Mouse (Mus musculus): ENCODE measurements at regions not wholly inside any gene's neighbourhood (a gene's known extent, or its start where the extent isn't known, plus 50 kb on each side); places are given as distances from the start of the nearest gene placed in this dataset.

DNA sequence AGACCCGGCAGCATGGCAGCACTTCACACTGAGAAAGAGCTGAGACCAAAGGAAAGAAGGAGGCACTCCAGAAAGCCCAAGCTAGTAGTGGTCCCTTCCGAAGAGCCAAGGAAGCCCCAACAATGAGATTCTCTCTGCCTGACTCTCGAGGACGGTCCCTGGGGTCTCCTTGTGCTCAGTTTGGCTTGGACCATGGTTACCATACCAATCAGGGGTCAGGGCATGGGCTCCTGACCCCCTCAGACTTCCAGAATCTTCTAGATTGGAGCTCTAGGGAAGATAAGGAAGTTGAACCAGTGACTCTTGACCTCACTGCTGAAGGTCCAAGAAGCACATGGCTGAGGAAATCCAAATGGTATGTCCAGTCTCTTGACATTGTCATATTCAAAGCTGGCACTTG is 53.0 kb upstream of the Cplx2 start:
- DNase-seq (ENCODE audit: low read depth in 1 of 2, low spot score in 2 of 2), result no peak

DNA sequence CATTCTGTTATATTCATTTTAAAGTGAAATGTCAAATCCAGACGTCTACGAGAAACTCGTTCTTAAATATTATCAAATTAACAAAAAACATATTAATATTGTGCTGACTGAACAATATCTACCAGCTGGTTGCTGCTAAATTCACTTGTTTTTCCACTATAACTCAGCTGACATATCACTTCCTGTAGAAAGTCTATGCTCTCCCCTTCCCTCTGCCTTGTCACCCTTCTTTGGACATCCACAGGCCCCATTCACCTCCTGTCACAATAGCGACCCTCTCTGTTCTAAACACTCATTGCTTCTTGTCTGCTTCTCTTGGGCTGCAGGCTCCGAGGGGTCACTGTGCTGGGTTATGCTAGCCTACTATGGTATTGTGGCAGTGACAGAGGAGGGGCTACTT is 52.5 kb upstream of the Cplx2 start:
- no peak for DNase-seq (ENCODE audit: low read depth in 1 of 2, low spot score in 2 of 2)

DNA sequence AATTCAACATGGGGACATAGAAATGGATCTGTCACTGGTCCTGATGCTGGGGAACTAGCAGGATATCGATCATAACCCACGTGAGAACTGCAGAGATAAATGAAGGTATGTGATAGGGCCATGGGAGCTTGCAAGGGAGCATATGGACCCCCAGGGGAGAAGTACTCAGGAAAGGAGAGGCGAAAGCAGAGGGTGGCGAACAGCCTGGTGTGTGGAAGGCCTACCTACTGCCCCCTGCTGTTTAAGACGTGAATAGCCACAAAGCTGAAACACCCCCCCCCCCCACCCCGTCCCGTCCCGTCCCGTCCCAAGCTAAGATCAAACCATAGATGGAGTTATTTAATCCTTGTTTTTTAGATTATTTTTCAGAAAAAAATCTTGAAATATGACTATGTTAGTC is 50.9 kb upstream of the Cplx2 start:
- no peak for DNase-seq (ENCODE audit: low read depth in 1 of 2, low spot score in 2 of 2)

DNA sequence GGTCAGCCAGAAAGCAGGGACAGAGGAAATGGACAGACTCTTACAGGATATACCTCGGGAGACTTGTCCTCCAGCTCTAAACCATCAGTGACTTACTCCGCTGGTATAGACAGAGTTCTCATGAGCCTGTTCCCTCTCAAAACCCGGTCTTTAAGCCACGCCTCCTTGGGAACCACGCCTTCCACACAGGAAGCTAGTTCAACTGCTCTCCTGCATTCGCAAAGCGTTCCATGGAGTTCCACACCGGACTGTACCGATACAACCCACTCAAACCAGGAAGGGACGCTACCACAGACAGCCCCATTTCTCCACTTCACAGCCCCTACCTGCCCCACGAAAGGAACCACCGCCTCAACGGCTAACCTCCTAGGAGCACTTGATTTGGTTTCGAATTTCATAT is 50.1 kb upstream of the Cplx2 start:
- no peak for DNase-seq (ENCODE audit: low read depth in 1 of 2, low spot score in 2 of 2)
